Mouse (Mus musculus) liver, postnatal 0 days (tissue): ENCODE data around the gene Igf1.

Experiments
- CTCF ChIP-seq: sonication (generic); IDR thresholded peaks from 2 replicates; pipeline ENCODE4 v1.5.1; 2016; ENCODE audit warnings: antibody characterized with exemption, low read depth
- EP300 ChIP-seq: IDR thresholded peaks from 2 replicates; pipeline ENCODE4 v1.6.1; 2016; ENCODE audit warnings: antibody characterized with exemption, low read depth, mild to moderate bottlenecking

DNA sequence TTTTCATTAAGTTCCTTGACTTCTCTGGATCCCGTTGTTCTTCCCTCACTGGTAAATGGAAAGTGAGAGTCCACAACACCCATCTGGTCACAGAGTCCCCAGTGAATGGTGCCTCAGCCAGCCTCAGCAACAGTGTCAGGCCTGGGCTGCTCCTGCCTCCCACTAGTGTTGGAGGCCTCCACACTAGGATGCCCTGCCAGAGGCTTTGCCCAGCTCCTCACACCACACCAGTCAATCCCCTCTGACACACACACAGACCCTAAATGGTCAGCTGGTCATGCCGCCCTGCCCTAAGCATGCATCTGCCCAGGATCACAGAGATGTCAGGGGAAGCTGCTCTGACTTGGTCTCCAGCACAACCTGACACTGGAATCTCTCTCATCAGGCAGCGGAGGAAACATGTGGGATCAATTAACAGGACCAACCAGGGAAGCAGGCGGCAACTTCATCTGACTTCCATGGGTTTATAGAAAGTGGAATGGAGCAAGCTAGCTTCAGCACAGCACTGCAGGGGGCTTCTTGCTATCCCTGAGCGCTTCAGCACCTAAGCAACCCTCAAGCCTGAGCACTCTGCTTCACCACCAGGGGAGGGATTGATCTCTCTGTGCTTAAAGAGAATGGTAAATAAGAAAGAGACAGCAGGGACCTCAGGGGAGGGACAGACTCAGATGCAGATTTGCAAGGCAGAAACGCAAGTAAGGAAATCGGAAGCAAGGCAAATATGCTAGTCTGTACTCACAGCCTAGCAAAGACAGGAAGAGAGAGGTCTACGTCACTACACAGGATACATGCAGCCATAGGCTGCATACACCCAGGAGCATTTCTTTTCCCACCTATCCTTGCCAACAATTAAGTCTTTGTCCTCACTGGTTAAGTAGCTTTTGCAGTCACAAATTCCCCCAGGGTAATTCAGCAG, 45.6 kb upstream of the Igf1 start:
- TF ChIP-seq CTCF: no peak
- no peak for TF ChIP-seq EP300
